8 mouse cellular contexts compared by ENCODE assay signal in genomic region chr6:12125031-12125803, GRCm38 (mm10).
DNase-seq lines count a peak whose midpoint lies in the region; ATAC-seq and TF ChIP-seq lines count a peak whose summit lies in the region.

No protein-coding gene starts in this region.

- intact Hi-C loops in heart, adult 2 months (cut with DNase I): no loop called here

- peaks cover 3% of the 10 kb centered on the region; the same call in 1 of the 2 replicates for H3K4me1 ChIP-seq in heart, adult 2 months (ENCODE audit: control insufficient read depth, insufficient read depth, low read length)
- H3K4me1 ChIP-seq in kidney, embryonic 14.5 days (ENCODE audit: control insufficient read depth, insufficient read depth, low read length): no peaks in the 10 kb centered on the region
- no peaks in the 10 kb centered on the region for H3K4me1 ChIP-seq in limb, embryonic 15.5 days
- H3K4me1 ChIP-seq in midbrain, embryonic 16.5 days (ENCODE audit: control insufficient read depth, insufficient read depth, low read length): peaks cover 3% of the 10 kb centered on the region; the same call in 1 of the 2 replicates

- no peak overlapping the region for H3K4me3 ChIP-seq in heart, adult 2 months
- no peak overlapping the region for H3K4me3 ChIP-seq in kidney, embryonic 14.5 days (ENCODE audit: low read length)
- no peak overlapping the region for H3K4me3 ChIP-seq in limb, embryonic 15.5 days
- no peak overlapping the region for H3K4me3 ChIP-seq in midbrain, embryonic 16.5 days (ENCODE audit: low read depth, low read length)

- H3K9me3 ChIP-seq in kidney, embryonic 14.5 days (ENCODE audit: control insufficient read depth, low read length): no peaks in the 10 kb centered on the region
- no peaks in the 10 kb centered on the region for H3K9me3 ChIP-seq in limb, embryonic 15.5 days
- no peaks in the 10 kb centered on the region for H3K9me3 ChIP-seq in midbrain, embryonic 16.5 days (replicated peaks; ENCODE audit: control insufficient read depth, low read length, poor library complexity, severe bottlenecking)

- WGBS in heart, adult 2 months: 19% methylated on average over 17 of the region's 17 CpGs
- 35% methylated on average over 17 of the region's 17 CpGs for WGBS in kidney, embryonic 14.5 days
- whole genome bisulfite sequencing in limb, embryonic 15.5 days: 34% methylated on average over 17 of the region's 17 CpGs
- 32% methylated on average over 17 of the region's 17 CpGs for WGBS in midbrain, embryonic 16.5 days

- no peak overlapping the region for H3K27ac ChIP-seq in heart, adult 2 months
- H3K27ac ChIP-seq in kidney, embryonic 14.5 days (ENCODE audit: low read depth, low read length): no peak overlapping the region
- H3K27ac ChIP-seq in limb, embryonic 15.5 days: no peak overlapping the region
- H3K27ac ChIP-seq in midbrain, embryonic 16.5 days (ENCODE audit: low read length): peak overlapping the region; percentile 47

- no peaks in the 10 kb centered on the region for H3K79me2 ChIP-seq in heart, adult 2 months (replicated peaks; ENCODE audit: control insufficient read depth, insufficient read depth, low read length)

- TF ChIP-seq POLR2A in heart, adult 2 months (IDR thresholded peaks at IDR 0.05; ENCODE audit: insufficient read depth, low read depth, low read length): no peak

- peak; percentile 79 for TF ChIP-seq CTCF in heart, adult 2 months (IDR thresholded peaks at IDR 0.05)

- no peak overlapping the region; the same call in 1 of the 2 replicates for H3K4me2 ChIP-seq in kidney, embryonic 14.5 days (replicated peaks; ENCODE audit: low read depth, low read length)
- H3K4me2 ChIP-seq in limb, embryonic 15.5 days: 0 out of 2 replicates have a peak overlapping the region, but pooled peaks have one; percentile 10
- H3K4me2 ChIP-seq in midbrain, embryonic 16.5 days (ENCODE audit: low read length): peak overlapping the region; percentile 32

- 0 out of 2 replicates have a peak, but pooled peaks have one; percentile 21 for TF ChIP-seq EP300 in heart, adult 2 months (IDR thresholded peaks at IDR 0.05; ENCODE audit: insufficient read depth, low read depth, low read length)

- no peaks in the 10 kb centered on the region for H3K36me3 ChIP-seq in heart, adult 2 months (ENCODE audit: control insufficient read depth, insufficient read depth, low read length)
- H3K36me3 ChIP-seq in kidney, embryonic 14.5 days (ENCODE audit: control insufficient read depth, insufficient read depth, low read length): no peaks in the 10 kb centered on the region
- H3K36me3 ChIP-seq in limb, embryonic 15.5 days: no peaks in the 10 kb centered on the region
- H3K36me3 ChIP-seq in midbrain, embryonic 16.5 days (ENCODE audit: control insufficient read depth, insufficient read depth, low read length): no peaks in the 10 kb centered on the region

- peak; percentile 25 to 31 for DNase-seq in heart, adult 2 months
- no peak for DNase-seq in heart, adult 11 months
- peak; percentile 25 to 43 for DNase-seq in cerebellum, postnatal 4 days (ENCODE audit: low spot score in 2 of 2)
- peak; percentile 6 for DNase-seq in gonadal fat pad, adult 2 months (ENCODE audit: low read depth)
- peak; percentile 8 to 13 for DNase-seq in spleen, postnatal 14 days (ENCODE audit: low spot score in 2 of 2)

- ATAC-seq in kidney, embryonic 14.5 days (ENCODE audit: low FRiP score, low TSS enrichment): peak; percentile 84
- ATAC-seq in limb, embryonic 15.5 days (ENCODE audit: insufficient number of reproducible peaks, low FRiP score, low TSS enrichment, low read depth): no peak
- peak; percentile 82 for ATAC-seq in midbrain, embryonic 16.5 days

- no peak overlapping the region for H3K9ac ChIP-seq in heart, adult 2 months (ENCODE audit: low read depth, low read length)
- H3K9ac ChIP-seq in kidney, embryonic 14.5 days (ENCODE audit: low read depth, low read length): no peak overlapping the region
- H3K9ac ChIP-seq in limb, embryonic 15.5 days: no peak overlapping the region
- H3K9ac ChIP-seq in midbrain, embryonic 16.5 days (ENCODE audit: low read depth, low read length): no peak overlapping the region

- H3K27me3 ChIP-seq in heart, adult 2 months (ENCODE audit: control insufficient read depth, insufficient read depth, low read length): no peaks in the 10 kb centered on the region
- H3K27me3 ChIP-seq in kidney, embryonic 14.5 days (ENCODE audit: control insufficient read depth, insufficient read depth, low read length): no peaks in the 10 kb centered on the region
- H3K27me3 ChIP-seq in limb, embryonic 15.5 days: no peaks in the 10 kb centered on the region
- H3K27me3 ChIP-seq in midbrain, embryonic 16.5 days (ENCODE audit: control insufficient read depth, insufficient read depth, low read depth, low read length): no peaks in the 10 kb centered on the region
